Mouse (Mus musculus) frontal cortex, postnatal 25 days (tissue): ENCODE results near the gene Znhit3.
A peak's percentile ranks its signal among the peaks of the same experiment; 100 is the strongest.

Source experiments
- DNase-seq, 2 experiments: peaks; one replicate each; pipeline ENCODE4 v3.0.0; 2022; ENCODE audit warnings: low spot score in 2 of 2

Gene Znhit3

GRCm38 (mm10) chr11:84916053-84916702 lies at the start of gene Znhit3:
Znhit3 (minus strand) TSS chr11:84916366.
- DNase-seq, result peak; percentile 70 to 81

DNA sequence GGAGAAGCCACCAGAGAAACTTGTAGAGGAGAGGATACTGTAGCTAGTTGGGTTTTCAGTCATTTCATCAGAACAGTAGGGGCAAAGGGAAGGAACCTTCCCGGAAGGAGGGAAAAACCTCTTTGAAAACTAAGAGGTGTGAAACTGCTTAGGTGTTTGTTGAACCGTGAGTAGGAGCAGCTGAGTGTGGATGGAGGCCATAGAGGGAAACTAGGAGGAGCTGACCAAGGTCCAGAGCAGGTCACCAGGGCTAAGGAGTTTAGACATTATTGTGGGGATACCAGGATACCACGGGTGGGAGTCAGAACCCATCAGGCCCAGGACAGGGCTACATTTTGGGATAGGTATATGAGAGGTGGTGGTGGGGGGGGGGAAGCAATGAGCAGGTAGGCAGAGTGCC lies 47.4 kb upstream of the Znhit3 start:
- no peak for DNase-seq

DNA sequence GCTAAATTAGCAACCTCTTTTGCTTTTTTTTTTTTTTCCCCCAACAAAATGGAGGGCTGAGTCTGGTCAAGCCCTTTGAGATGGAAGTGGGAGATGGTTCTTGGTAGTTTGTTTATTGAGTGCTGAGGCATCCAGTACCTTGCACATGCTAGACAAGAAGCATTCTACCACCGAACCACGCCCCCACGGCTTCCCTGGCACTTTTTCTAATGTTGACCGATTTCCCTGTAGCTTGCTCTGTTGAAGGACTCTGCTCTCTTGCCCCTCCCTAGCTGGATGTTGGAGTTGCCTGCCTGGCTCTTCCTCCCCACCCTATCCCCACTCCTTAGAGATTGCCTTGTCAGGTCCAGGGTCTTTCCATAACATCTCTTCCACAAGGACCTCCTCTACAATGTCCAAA lies 46.4 kb upstream of the Znhit3 start:
- no peak for DNase-seq

DNA sequence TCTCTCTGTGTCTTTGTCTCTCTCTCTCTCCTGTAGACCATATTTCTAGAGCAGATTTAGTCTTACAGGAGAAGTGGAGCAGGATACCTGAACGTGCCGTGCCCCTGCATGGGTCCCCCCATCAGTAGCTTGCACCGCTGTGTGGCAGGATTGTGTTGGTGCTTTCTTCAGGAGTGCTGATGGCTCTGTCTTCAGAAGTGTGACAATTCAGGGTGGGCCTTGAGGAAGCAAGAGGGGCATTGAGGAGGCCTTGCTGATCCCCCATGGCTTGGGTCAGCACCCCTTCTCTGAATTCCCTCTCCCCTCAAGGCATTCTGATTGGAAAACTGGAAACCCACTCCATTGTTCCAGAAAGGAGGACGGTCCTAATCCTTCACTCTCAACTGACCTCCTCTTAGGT lies 45.4 kb upstream of the Znhit3 start:
- no peak for DNase-seq

DNA sequence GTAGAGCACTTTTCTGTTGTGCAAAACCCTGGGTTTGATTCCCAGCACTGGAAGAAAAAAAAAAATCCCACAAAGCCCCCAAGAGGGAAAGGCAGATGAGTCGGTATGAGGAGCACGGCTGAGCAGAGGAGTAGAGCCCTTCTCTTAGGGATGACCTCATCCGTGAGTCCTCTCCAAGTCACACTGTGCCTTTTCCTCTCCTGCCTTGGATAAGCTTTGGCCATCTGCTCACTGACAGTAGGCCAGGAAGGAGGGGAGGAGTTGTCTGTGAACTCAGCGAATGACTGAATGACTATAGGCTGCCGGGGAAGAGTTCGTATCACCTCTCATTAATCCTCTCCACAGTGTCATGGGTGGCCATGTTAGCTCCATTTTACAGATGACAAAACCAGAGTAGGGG lies 44.6 kb upstream of the Znhit3 start:
- DNase-seq, result no peak

GRCm38 (mm10) chr11:84960291-84960690 lies 44.1 kb upstream of the Znhit3 start:
- DNase-seq, result no peak

DNA sequence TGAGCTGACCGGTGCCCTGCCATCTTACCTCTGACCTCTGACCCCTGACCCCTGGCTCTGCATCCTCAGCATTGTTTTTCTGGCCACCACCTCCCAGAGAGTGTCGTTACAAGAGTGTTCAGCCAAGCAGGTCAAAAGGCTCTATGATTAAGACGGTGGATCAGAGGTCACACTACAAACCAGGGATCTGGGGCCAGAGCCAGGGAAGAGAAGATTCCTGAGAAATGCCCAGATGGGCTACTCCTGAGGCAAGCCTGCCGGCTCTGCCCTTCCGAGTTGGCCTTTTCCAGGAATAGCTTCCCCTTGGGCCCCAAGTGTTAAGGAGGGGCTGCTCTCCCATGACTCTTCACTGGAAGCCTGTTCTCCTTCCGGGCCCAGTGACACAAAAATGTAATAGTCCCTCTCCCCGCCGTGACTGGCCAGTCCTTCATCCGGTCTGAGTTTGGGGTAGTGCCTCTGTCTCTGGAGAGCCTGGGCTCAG lies 43.6 kb upstream of the Znhit3 start:
- DNase-seq, result no peak

DNA sequence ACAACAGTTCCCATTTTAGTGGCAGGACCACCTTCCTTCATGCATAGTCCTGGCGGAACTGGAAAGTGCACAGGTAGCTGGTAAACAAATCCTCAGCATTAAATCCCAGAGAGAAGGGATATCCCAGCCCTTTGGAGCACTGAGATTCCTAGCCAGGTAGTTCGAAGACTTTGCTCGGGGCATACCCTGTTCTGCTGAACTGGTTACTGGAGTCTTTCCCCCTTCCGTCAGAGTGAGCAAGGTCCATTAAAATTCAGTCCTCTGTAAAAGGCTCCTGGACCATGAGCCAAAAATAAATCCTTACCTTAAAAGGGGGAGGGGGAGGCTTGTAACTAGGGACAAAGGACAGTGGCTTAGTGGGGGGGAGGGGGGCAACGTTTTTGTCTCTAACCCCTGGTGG lies 43.0 kb upstream of the Znhit3 start:
- no peak for DNase-seq

DNA sequence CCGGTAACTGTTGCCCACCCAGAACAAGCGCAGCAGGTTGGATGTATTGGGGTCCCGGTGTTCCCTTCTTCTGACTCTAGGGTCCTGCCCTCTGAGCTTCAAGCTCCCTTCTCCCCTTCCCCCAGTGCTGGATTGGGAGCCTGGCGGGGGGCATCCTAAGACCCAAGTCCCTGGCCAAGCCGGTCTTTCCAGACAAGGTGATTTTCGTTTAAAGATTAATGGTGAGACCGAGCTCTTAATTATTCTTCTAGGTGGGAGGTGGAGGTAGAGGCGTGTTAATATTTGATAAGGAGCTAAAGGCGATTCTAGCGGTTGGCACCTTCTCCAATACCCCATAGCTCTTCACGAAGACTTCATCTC lies 42.1 kb upstream of the Znhit3 start:
- DNase-seq, result no peak

GRCm38 (mm10) chr11:84957591-84958270 lies 41.6 kb upstream of the Znhit3 start, which contains the start of gene Car4:
Car4 (plus strand) TSS chr11:84957786.
- DNase-seq, result no peak

DNA sequence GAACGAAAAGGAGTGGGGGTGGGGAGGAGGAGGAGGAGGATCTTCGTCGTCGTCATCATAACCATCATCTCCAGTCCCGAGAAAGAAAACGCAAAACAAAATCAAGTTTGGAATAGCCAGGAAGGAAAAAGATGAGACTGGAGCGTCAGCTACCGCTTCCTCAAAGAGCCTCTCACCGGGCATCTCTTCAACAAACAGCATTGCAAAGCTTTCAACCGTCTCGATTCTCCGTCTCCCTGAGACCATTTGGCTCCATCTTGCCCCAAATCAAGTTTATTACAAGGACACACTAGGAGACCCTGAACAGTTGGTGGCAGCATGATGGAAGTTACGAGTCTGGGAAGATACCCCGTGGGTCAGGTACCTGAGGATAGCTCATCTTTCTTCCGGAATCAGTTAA lies 41.0 kb upstream of the Znhit3 start:
- no peak for DNase-seq

GRCm38 (mm10) chr11:84956400-84956799 lies 40.2 kb upstream of the Znhit3 start:
- DNase-seq, result no peak

- no peak for DNase-seq
Observed at GRCm38 (mm10) chr11:84952611-84953010, 36.4 kb upstream of the Znhit3 start.

GRCm38 (mm10) chr11:84948526-84948925 lies 32.4 kb upstream of the Znhit3 start:
- DNase-seq, result no peak

DNA sequence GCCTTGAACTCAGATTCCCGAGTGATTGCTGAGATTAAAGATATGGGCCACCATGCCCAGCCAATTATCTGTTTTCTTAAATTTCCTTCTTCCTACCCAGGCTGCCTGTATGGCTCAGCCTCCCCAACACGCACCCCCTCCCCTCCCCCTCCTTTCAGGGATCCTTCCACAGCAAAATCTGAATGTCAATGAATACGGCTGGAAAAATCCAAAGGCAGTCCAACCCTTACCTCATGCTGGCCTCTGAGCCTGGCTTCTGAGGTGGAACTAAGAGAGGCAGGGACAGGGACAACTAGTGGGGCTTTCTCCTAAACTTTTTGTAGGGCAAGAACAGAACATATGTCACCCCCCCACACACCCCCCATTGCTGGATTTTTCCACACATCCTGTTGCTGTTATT lies 31.9 kb upstream of the Znhit3 start:
- no peak for DNase-seq

DNA sequence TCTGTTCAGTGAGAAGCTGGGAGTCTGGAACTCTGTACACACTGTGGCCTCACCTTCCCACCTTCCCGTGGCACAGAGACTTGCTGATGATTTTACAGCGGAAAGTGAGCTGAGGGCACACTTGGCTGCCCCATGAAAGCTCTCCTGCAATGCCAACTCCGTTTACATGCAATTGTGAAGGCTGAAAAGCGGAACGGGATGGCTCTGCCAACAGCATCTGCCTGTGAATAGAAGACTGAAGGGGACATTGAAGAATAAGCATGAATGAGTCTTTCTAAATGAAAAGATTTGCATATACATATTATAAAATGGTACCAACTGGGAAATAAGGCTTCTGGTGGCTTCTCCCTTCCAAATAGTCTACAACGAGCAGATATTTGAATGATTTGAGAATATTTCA lies 31.0 kb upstream of the Znhit3 start:
- DNase-seq, result no peak

GRCm38 (mm10) chr11:84945841-84946240 lies 29.7 kb upstream of the Znhit3 start:
- no peak for DNase-seq

DNA sequence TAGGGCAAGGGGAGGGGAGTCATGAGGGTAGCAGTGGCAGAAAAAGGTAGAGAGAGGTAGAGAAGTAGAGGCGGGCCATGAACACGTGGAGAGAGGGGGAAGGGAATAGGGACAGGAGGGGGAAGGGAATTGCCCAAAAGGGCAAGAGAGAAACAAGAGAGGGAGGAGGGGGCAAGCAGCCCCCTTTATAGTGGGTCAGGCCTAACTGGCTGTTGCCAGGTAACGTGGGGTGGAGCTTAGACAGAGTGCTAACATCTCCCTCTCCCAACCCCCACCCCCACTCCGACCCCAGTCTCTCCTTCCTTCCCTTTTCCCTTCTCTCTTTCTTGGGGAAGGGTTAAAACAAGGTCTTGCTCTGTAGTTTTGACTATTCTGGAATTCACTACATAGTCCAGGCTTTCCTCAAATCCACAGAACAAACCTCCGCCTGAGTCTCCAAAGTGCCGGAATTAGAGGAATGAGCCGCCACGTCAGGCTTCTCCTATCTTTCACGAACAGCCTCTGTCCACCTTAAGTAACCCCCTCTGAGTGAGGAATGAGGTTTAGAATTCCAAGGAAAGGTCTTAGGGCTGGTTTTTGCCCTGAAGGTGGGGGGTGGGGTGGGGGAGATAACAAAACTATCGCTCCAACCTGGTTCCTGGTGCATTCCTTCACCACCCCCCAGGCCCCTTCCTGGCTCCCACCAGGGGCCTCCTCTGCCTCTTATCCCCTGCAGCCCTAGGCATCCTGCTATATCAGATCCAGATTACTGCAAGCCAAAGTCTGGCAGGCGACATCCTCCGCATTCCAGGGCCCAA lies 28.7 kb upstream of the Znhit3 start:
- no peak for DNase-seq

GRCm38 (mm10) chr11:84943948-84944347 lies 27.8 kb upstream of the Znhit3 start:
- no peak for DNase-seq

GRCm38 (mm10) chr11:84940140-84940539 lies 24.0 kb upstream of the Znhit3 start:
- DNase-seq, result no peak

- DNase-seq, result no peak
Observed at GRCm38 (mm10) chr11:84939508-84940053, 23.4 kb upstream of the Znhit3 start.

- no peak for DNase-seq
Observed at GRCm38 (mm10) chr11:84932261-84932660, 16.1 kb upstream of the Znhit3 start.
